Mouse (Mus musculus): ENCODE measurements around the gene Gm42417. TPM values are rescaled to one million over a fixed set of nuclear protein-coding genes. Genes with fewer than 3 reads are reported as not detected.

Gm42417 gene
- polyA plus RNA-seq (2015; fragmentation: Nextera tagmentation; extraction: Ambion mirVana), result 0.36 and 1.2 TPM in 2 replicates

- Histone ChIP-seq H3K9me3 (replicated peaks) (no peaks in the 10 kb centered on the region), H3K9ac (replicated peaks) (no peak within 1 kb of the TSS), H3K4me3 (replicated peaks) (no peak within 1 kb of the TSS), H3K27me3 (replicated peaks) (no peaks in the 10 kb centered on the region), H3K36me3 (peaks cover 37% of the 10 kb centered on the region), H3K27ac (replicated peaks) (no peak within 1 kb of the TSS), H3K4me1 (no peaks in the 10 kb centered on the region), H3K4me2 (no peak within 1 kb of the TSS)
- 62% methylated on average over 9 of the region's 9 CpGs for WGBS
- no peak for ATAC-seq (ENCODE audit: low FRiP score)
These were observed at the start of gene Gm42417 for GRCm38 (mm10) chr1:36539186-36539585. Gm42417 (minus strand) TSS chr1:36539429.

- Histone ChIP-seq H3K4me3 (replicated peaks) (no peak overlapping the region), H3K9ac (replicated peaks) (no peak overlapping the region), H3K36me3 (no peaks in the 10 kb centered on the region), H3K27me3 (replicated peaks) (peaks cover 10% of the 10 kb centered on the region), H3K27ac (replicated peaks) (no peak overlapping the region), H3K9me3 (replicated peaks) (no peaks in the 10 kb centered on the region), H3K4me1 (peaks cover 27% of the 10 kb centered on the region), H3K4me2 (no peak overlapping the region)
- WGBS, result 92% methylated on average over 6 of the region's 6 CpGs
- ATAC-seq (ENCODE audit: low FRiP score), result no peak
These were observed 48.6 kb upstream of the Gm42417 start for GRCm38 (mm10) chr1:36587860-36588259.

GRCm38 (mm10) chr1:36586288-36586687, 47.1 kb upstream of the Gm42417 start:
- ATAC-seq (ENCODE audit: low FRiP score), result no peak
- peaks cover 30% of the 10 kb centered on the region for H3K4me1 ChIP-seq
- H3K9me3 ChIP-seq (replicated peaks), result no peaks in the 10 kb centered on the region
- no peaks in the 10 kb centered on the region for H3K36me3 ChIP-seq
- no peak overlapping the region for H3K9ac ChIP-seq (replicated peaks)
- 34% methylated on average over 4 of the region's 4 CpGs for WGBS
- no peak overlapping the region for H3K4me2 ChIP-seq
- no peak overlapping the region for H3K27ac ChIP-seq (replicated peaks)
- H3K4me3 ChIP-seq (replicated peaks), result no peak overlapping the region
- H3K27me3 ChIP-seq (replicated peaks), result peaks cover 10% of the 10 kb centered on the region

DNA sequence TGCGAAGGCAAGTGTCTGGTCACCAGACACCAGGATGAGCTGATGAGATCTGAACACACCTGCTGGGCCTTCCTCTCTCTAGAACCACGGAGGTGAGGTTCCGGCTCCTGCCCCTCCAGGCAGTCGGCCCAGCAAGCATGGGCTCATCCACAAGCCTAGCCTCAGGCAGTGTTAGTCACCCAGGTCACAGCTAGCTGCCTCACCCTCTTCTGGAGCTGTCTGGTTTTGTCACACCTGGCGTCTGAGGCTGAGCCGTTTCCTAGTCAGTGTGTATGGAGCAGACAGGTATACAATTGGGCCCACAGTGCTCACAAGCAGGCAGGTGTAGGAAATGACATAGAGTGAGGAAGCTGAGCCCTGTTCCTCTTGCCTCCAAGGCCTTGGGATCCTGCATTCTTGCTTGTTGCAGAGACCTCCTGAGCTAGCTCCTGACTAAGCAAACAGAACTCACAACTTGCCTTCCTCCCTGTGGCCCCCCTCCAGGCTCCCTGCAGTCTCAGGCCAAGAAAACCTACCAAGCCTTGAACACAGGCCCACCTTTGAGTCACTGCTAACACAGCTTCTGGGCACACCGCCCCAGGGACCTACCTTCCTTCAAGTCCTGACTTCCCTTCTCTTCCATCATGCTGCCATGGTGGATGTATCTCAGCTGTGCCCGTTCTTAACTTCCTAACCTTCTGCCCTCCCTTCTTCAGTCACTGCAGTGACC, 44.3 kb upstream of the Gm42417 start:
- no peak overlapping the region for H3K4me2 ChIP-seq
- peaks cover 10% of the 10 kb centered on the region for H3K27me3 ChIP-seq (replicated peaks)
- no peaks in the 10 kb centered on the region for H3K9me3 ChIP-seq (replicated peaks)
- peaks cover 26% of the 10 kb centered on the region for H3K4me1 ChIP-seq
- no peak for ATAC-seq (ENCODE audit: low FRiP score)
- no peak overlapping the region for H3K9ac ChIP-seq (replicated peaks)
- no peak overlapping the region for H3K4me3 ChIP-seq (replicated peaks)
- no peaks in the 10 kb centered on the region for H3K36me3 ChIP-seq
- no peak overlapping the region for H3K27ac ChIP-seq (replicated peaks)
- 85% methylated on average over 8 of the region's 8 CpGs for WGBS

DNA sequence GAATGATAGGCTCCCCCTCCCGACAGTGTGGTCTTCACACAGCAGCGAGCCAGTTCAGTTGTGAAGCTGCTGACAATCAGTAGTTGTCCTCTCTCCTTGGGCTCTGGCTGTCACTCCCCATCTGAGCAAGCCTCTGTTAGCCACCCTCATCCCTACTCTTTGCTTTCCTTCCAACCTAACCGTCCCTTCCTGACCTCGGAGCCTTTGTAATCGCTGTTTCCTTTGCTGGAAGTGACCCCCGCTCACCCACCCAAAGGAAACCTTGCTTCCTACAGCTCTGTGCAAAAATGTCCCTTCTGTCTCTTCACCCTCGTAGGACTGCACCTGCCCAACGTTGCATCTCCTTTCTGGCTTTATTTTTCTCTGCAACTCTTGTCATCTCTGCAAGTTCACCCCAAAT, 43.0 kb upstream of the Gm42417 start:
- ATAC-seq (ENCODE audit: low FRiP score), result no peak
- Histone ChIP-seq H3K36me3 (no peaks in the 10 kb centered on the region), H3K4me1 (peaks cover 22% of the 10 kb centered on the region), H3K4me2 (no peak overlapping the region), H3K27ac (replicated peaks) (no peak overlapping the region), H3K9ac (replicated peaks) (no peak overlapping the region), H3K4me3 (replicated peaks) (no peak overlapping the region), H3K27me3 (replicated peaks) (peaks cover 10% of the 10 kb centered on the region), H3K9me3 (replicated peaks) (no peaks in the 10 kb centered on the region)
- WGBS, result 86% methylated on average over 8 of the region's 8 CpGs

- Histone ChIP-seq H3K27me3 (replicated peaks) (peaks cover 10% of the 10 kb centered on the region), H3K4me1 (peaks cover 26% of the 10 kb centered on the region), H3K4me2 (peak overlapping the region; percentile 44), H3K27ac (replicated peaks) (peak overlapping the region; percentile 87), H3K9me3 (replicated peaks) (no peaks in the 10 kb centered on the region), H3K36me3 (no peaks in the 10 kb centered on the region), H3K4me3 (replicated peaks) (no peak overlapping the region), H3K9ac (replicated peaks) (no peak overlapping the region)
- no peak for ATAC-seq (ENCODE audit: low FRiP score)
- WGBS, result 36% methylated on average over 5 of the region's 5 CpGs
These were observed 42.0 kb upstream of the Gm42417 start for GRCm38 (mm10) chr1:36581260-36581659.

DNA sequence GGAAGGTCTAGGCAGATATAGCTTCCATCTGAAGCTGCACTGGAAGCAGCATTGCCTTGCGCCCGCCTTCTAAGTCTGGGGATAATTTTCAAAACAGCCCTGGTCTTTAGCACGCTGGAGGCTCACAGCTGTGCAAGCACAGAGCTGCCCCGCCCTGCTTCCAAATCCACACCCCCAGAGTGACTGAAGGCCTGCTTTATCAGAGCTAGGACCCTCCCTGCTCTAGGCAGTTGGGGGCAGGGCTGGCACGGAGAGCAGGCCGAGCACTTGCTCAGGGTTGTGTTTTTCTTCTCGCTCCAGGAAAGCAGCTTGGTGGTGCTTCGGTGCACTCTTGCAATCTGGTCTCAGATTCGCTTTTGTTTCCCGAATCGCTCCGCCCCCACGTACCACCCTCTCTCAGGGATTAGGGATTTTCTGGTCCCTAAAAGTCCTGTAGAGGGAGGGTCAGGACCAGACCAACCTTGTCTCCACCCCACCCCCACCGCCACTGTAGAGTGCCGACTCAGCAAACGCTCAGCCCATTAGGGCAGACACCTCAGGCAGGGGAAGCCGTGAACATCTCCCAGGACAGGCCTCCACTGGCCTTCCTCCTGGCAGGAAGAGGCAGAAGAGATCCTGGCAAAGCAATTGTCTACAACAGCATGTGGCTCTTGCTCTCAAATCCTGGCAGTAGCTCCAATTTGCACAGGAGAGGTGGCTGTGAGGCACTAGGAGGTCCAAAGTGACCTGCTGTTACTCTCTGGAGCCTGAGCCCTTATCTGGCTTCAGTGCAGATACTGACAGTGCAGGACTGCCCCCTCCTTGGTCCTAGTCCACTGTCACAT, 41.4 kb upstream of the Gm42417 start:
- H3K4me1 ChIP-seq, result peaks cover 27% of the 10 kb centered on the region
- WGBS, result 4% methylated on average over 17 of the region's 17 CpGs
- peak; percentile 79 for ATAC-seq (ENCODE audit: low FRiP score)
- H3K9ac ChIP-seq (replicated peaks), result peak overlapping the region; percentile 37; the same call in 1 of the 2 replicates
- 0 out of 2 replicates have a peak overlapping the region, but pooled peaks have one; percentile 5 for H3K4me3 ChIP-seq (replicated peaks)
- peaks cover 10% of the 10 kb centered on the region for H3K27me3 ChIP-seq (replicated peaks)
- H3K9me3 ChIP-seq (replicated peaks), result no peaks in the 10 kb centered on the region
- no peaks in the 10 kb centered on the region for H3K36me3 ChIP-seq
- H3K27ac ChIP-seq (replicated peaks), result peak overlapping the region; percentile 87
- peak overlapping the region; percentile 44 for H3K4me2 ChIP-seq

DNA sequence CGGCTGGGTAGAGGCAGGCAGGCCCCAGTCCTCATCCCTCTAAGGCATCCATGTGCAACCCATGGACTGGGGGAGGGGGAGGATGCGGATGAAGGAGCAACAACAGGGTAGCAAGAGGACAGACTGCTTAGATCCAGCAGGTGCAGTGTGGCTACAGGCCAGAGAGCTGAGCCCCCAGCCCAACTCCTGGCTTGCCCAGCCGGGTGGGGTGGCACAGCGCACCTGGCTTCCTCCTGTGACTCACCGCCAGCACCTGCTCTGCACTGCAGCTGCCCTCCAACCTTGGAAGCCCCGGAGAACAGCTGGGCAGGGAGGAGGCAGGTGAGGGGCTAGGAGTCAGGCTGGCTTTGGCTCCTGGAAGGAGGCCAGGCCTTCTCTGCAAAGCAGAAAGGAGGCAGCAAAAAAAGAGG, 40.8 kb upstream of the Gm42417 start:
- Histone ChIP-seq H3K4me1 (peaks cover 27% of the 10 kb centered on the region), H3K9ac (replicated peaks) (peak overlapping the region; percentile 37), H3K36me3 (no peaks in the 10 kb centered on the region), H3K4me3 (replicated peaks) (0 out of 2 replicates have a peak overlapping the region, but pooled peaks have one; percentile 5), H3K9me3 (replicated peaks) (no peaks in the 10 kb centered on the region), H3K27me3 (replicated peaks) (peaks cover 10% of the 10 kb centered on the region), H3K27ac (replicated peaks) (peak overlapping the region; percentile 87), H3K4me2 (peak overlapping the region; percentile 44)
- peak; percentile 56 for ATAC-seq (ENCODE audit: low FRiP score)
- 38% methylated on average over 6 of the region's 6 CpGs for WGBS

DNA sequence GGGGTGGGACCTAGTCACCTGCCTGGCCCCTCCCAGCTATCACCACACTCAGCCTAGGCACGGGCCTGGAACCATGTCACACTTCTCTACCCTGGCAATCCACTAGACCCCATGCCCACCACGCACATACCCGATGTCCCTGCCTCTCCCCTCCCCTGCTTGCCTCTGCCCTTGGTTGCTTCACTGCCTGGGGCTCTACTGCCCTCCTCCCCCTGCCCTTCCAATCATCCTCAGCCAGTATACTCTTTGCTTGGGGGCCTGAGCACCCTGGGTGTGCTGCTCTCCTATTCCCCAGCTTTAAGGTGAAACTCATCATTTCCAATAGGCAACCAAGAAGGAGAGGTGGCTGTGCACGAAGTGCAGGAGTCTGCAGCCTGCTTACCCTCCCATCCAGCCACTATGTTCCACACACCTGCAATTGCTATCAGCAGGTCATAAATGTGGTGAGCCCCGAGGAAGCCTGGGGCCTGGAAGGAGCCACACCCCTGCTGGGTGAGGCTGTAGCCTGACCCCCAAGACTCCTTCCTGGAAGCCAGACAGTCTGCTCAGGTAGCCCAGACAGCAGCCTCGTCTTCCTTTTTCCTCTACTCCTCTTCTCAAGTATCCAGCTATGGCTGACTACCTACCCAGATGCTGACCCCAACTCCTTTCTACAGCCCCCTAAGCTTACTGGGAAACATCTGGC, 37.9 kb upstream of the Gm42417 start:
- Histone ChIP-seq H3K27ac (replicated peaks) (no peak overlapping the region), H3K27me3 (replicated peaks) (no peaks in the 10 kb centered on the region), H3K9ac (replicated peaks) (no peak overlapping the region), H3K36me3 (no peaks in the 10 kb centered on the region), H3K4me3 (replicated peaks) (no peak overlapping the region), H3K4me1 (peaks cover 33% of the 10 kb centered on the region), H3K4me2 (no peak overlapping the region), H3K9me3 (replicated peaks) (no peaks in the 10 kb centered on the region)
- WGBS, result 57% methylated on average over 6 of the region's 6 CpGs
- no peak for ATAC-seq (ENCODE audit: low FRiP score)

DNA sequence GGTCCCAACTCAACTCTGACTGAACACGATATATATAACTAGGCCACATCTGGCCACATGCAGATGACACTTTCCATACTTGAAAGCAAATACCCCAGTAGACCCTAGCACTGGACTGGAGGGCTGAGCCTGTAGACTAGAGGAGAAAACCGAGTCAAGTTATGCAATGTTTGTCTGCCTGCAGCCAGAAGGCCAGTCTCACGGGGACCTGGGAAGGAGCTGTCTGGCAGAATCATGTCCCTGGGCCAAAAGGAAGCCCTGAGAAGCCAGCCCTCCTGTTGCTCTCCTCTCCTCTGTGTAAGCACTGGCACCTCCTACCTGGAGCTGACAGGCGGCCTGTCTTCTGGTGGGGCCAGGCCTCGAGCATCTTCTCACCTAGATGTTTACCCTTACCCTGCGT, 36.1 kb upstream of the Gm42417 start:
- Histone ChIP-seq H3K4me2 (no peak overlapping the region), H3K36me3 (no peaks in the 10 kb centered on the region), H3K27ac (replicated peaks) (no peak overlapping the region), H3K4me3 (replicated peaks) (no peak overlapping the region), H3K27me3 (replicated peaks) (no peaks in the 10 kb centered on the region), H3K9me3 (replicated peaks) (no peaks in the 10 kb centered on the region), H3K9ac (replicated peaks) (no peak overlapping the region), H3K4me1 (peaks cover 20% of the 10 kb centered on the region)
- ATAC-seq (ENCODE audit: low FRiP score), result no peak
- WGBS, result 74% methylated on average over 6 of the region's 6 CpGs

DNA sequence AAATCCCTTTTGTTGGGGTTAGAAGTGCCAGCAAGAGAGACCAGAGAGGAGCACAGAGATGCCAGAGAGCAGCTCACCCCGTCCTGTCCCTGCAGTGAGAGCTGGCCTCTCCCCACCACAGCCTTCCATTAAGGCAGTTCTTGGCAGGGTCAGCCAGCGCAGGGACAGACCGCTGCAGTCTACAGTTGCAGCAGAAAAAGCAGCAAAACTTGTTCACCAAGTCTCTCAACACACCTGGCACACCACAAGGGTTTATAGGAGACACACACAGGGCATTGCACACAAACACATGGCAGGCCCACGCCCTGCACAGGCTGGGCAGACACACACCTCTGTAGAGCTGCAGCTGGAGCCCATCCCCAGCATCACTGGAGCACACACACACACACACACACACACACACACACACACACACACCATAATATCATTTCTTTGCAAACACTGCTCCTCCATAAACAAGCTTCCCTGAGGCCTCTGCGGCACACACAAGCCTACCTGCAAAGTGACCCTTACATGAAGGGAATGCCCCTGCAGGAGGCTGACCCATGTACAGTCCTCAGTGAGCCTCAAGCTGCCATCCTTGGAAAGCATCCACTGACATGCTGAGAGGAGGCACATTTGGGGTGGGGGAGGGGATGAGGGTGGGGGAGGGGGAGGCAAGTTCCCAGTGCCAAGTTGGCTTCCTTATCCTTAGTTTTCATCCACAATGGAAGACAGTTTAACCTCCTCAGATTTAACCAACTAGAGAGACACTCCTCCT, 35.1 kb upstream of the Gm42417 start:
- H3K27me3 ChIP-seq (replicated peaks), result no peaks in the 10 kb centered on the region
- no peak overlapping the region for H3K27ac ChIP-seq (replicated peaks)
- H3K4me2 ChIP-seq, result no peak overlapping the region
- no peaks in the 10 kb centered on the region for H3K9me3 ChIP-seq (replicated peaks)
- WGBS, result 78% methylated on average over 5 of the region's 5 CpGs
- no peaks in the 10 kb centered on the region for H3K36me3 ChIP-seq
- H3K9ac ChIP-seq (replicated peaks), result no peak overlapping the region
- no peak overlapping the region for H3K4me3 ChIP-seq (replicated peaks)
- H3K4me1 ChIP-seq, result peaks cover 11% of the 10 kb centered on the region; the same call in 1 of the 2 replicates
- ATAC-seq (ENCODE audit: low FRiP score), result no peak
